Mouse (Mus musculus) inflammation-experienced regulatory T-cells, adult 6 months (primary cell): ENCODE results near the gene Gpr34. TPM values are rescaled to one million over a fixed set of nuclear protein-coding genes. Genes with fewer than 3 reads are reported as not detected.

Source experiments
- ATAC-seq: one replicate; pipeline ENCODE4 v1.8.0; 2017
- polyA plus RNA-seq, 3 experiments: library from polyadenylated mRNA; unstranded; fragments of 100-300 nt; shearing (Covaris generic); gene quantifications; one replicate each; pipeline ENCODE4 v1.2.1; 2017

Gpr34 gene
- polyA plus RNA-seq, 3 experiments from 2014 or later, result 5.4 to 29.1 (median 24.6) TPM

DNA sequence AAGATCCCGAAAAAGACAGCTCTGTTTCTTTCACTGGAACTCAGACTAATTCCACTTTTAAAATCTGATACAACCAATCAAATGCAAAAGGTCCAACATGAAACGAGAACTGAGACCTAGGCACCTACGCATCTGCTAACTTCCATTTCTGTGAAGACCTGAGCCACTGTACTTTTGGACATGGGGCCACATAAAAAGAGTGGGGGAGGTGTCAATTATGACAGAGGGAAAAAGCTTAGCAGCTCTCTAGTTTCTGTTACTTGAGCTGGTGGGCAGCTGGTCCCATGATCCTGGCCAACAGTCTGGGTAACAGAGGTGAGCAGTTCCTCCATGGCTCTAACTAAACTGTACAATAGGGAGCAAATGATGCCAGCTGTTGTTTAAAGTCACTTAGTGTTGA, 41.1 kb downstream of the Gpr34 start:
- no peak for ATAC-seq

GRCm38 (mm10) chrX:13681748-13682147, 49.9 kb downstream of the Gpr34 start:
- no peak for ATAC-seq

DNA sequence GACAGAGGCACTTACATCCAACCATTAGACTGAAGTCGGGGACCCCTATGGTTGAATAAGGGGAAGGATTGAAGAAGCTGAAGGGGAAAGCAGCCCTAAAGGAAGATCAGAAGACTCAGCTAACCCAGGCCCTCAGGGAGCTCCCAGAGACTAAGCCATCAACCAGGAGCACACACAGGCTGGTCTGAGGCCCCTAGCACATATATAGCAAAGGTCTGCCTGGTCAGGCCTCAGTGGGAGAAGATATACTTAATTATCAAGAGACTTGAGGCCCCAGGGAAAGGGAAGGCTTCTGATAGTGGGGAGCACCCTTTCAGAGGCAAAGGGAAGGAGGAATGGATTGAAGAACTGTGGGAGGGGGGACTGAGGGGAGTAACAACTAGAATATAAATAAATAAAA, 54.7 kb downstream of the Gpr34 start:
- no peak for ATAC-seq

- ATAC-seq, result no peak
Measured at GRCm38 (mm10) chrX:13688356-13688755, 56.5 kb downstream of the Gpr34 start.

Other genes with a start within 250 kb of the Gpr34 start
- under 1 TPM in 1 of 3 experiments, not detected in 2; 0.07 TPM for gene Nyx, start 166.0 kb upstream of the Gpr34 start, polyA plus RNA-seq
- gene Gpr82, start 29.3 kb downstream of the Gpr34 start, polyA plus RNA-seq, result under 1 TPM; 0.17 to 0.57 (median 0.45) TPM
- gene Cask, start 219.3 kb downstream of the Gpr34 start, polyA plus RNA-seq, result under 1 TPM; 0.39 to 0.77 (median 0.57) TPM